Mouse (Mus musculus): ENCODE results near the gene 4930550C14Rik.

4930550C14Rik gene

GRCm38 (mm10) chr9:53402291-53402711 lies at the start of gene 4930550C14Rik:
Gene 4930550C14Rik, plus strand, starts transcription at chr9:53402325.
- peak; percentile 57 for DNase-seq

GRCm38 (mm10) chr9:53353161-53353560 lies 49.0 kb upstream of the 4930550C14Rik start:
- DNase-seq: no peak

- DNase-seq: peak; percentile 35
These were observed 45.6 kb upstream of the 4930550C14Rik start for GRCm38 (mm10) chr9:53356219-53357155.

- no peak for DNase-seq
These were observed 30.8 kb upstream of the 4930550C14Rik start for GRCm38 (mm10) chr9:53371339-53371738.

GRCm38 (mm10) chr9:53375907-53376306 lies 26.2 kb upstream of the 4930550C14Rik start:
- no peak for DNase-seq

GRCm38 (mm10) chr9:53376820-53377219 lies 25.3 kb upstream of the 4930550C14Rik start:
- no peak for DNase-seq

GRCm38 (mm10) chr9:53377597-53377996 lies 24.5 kb upstream of the 4930550C14Rik start:
- no peak for DNase-seq

- DNase-seq: no peak
These were observed 24.0 kb upstream of the 4930550C14Rik start for GRCm38 (mm10) chr9:53378171-53378570.

- no peak for DNase-seq
These were observed 21.5 kb upstream of the 4930550C14Rik start for GRCm38 (mm10) chr9:53380595-53380994.

GRCm38 (mm10) chr9:53381113-53381615 lies 21.0 kb upstream of the 4930550C14Rik start:
- no peak for DNase-seq

GRCm38 (mm10) chr9:53383951-53384866 lies 17.9 kb upstream of the 4930550C14Rik start, which contains the start of gene Kdelc2:
Gene Kdelc2, plus strand, starts transcription at chr9:53384025.
- DNase-seq: peak; percentile 81

- DNase-seq: no peak
These were observed 17.3 kb upstream of the 4930550C14Rik start for GRCm38 (mm10) chr9:53384873-53385272.

- no peak for DNase-seq
These were observed 14.7 kb upstream of the 4930550C14Rik start for GRCm38 (mm10) chr9:53387431-53387830.

GRCm38 (mm10) chr9:53389109-53389508 lies 13.0 kb upstream of the 4930550C14Rik start:
- no peak for DNase-seq

- peak; percentile 18 for DNase-seq
These were observed 12.0 kb upstream of the 4930550C14Rik start for GRCm38 (mm10) chr9:53390136-53390535.

GRCm38 (mm10) chr9:53397685-53398387 lies 4.3 kb upstream of the 4930550C14Rik start:
- no peak for DNase-seq

- peak; percentile 55 for DNase-seq
These were observed 3.8 kb upstream of the 4930550C14Rik start for GRCm38 (mm10) chr9:53398388-53398700.

GRCm38 (mm10) chr9:53399537-53399936 lies 2.6 kb upstream of the 4930550C14Rik start:
- no peak for DNase-seq

- peak; percentile 44 for DNase-seq
These were observed 1.4 kb upstream of the 4930550C14Rik start for GRCm38 (mm10) chr9:53400696-53401095.

- peak; percentile 39 for DNase-seq
These were observed 979 bp upstream of the 4930550C14Rik start for GRCm38 (mm10) chr9:53401146-53401545.

GRCm38 (mm10) chr9:53402991-53403390 lies 866 bp downstream of the 4930550C14Rik start:
- peak; percentile 36 for DNase-seq

GRCm38 (mm10) chr9:53404050-53404752 lies 2.1 kb downstream of the 4930550C14Rik start:
- DNase-seq: no peak
